Mouse (Mus musculus): Measurements from ENCODE around the gene Zfp784.

The Zfp784 gene

DNA sequence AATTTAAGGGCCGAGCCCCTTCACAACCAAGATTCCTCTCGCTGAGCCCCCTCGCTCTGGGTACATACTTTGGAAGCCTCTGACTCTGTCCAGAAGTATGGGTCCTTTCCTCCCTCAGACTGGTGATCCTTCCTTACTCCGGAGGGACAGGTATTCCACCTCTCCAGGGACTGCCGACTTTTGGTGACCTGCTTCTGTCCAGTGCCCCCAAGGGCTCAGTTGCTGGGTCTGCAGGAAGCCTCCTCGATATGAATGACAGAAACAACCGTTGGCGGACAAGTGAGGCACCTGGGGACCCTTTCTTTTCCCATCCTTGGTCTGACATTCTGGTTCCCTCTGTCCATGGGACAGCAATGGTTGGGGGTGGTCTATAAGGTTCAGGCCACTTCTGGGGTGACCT is 19.1 kb upstream of the Zfp784 start:
- DNase-seq, result peak in 1 of 2 experiments; percentile 30

DNA sequence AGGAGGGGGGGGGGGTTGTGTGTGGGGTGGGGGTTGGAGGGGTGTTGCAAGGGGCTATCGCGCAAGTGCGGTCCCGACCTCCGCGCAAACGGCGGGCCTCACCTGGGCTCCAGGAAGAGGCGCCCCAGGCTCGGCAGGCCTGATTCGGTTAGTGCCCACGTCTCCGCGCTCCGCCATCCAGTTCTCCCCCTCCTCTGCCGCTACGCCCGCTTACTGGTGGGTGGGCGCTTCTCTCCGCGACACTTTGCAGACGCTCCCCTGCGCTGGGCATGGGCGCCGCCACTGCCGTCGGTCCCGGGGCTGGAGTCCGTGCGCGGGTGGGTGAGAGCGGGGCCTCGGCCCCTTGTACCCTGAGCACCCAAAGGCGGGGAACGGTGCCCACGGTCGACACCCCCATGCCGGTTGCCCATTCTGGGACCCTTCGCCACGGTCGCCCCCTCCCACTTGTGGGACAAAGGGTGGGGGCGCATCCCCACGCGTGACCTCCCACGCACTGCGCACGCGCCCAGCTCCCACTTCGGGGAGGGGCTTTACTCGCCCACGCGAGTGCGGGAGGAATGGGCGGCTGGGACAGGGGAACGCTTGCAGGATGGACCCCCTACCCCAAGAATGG is 18.5 kb upstream of the Zfp784 start:
- DNase-seq, result peak; percentile 59 to 73

DNA sequence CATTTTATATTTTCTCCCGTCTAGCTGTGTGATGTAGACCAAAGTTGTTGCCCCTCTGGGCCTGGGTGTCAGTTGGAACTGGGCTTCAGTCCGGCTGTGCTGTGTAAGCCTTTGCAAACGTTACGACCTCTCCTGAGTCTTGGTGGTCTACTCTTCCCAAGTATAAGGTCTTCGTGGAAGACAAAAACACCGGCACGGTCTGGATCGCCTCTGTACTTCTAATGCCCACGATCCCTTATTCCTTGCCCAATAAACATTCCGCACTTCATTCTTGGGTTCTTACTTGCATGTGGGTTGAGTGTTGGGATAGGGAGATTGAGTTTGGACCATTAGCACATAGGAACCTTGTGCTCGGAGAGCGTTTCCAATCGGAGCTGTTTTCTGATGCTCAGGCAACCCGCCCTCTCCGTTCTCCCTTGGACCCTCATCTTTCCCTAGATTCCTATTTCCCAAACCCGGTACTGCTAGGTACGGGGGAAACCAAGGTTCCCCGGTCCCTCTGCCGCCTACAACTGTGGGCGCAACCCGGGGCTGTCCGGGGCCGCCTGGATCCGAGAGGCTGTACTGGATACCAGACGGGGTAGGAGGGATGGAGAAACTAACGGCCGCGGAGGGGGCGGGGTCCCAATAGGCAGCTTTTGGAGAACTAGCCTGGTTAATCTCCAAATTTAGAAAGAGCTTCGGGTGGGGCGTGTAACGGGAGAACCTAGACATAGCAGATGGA is 15.4 kb upstream of the Zfp784 start:
- DNase-seq, result peak in 1 of 2 experiments; percentile 57

- peak in 1 of 2 experiments; percentile 56 for DNase-seq
Measured at GRCm38 (mm10) chr7:5052931-5053343, 14.7 kb upstream of the Zfp784 start.

GRCm38 (mm10) chr7:5052438-5052837 is 14.2 kb upstream of the Zfp784 start:
- DNase-seq, result peak in 1 of 2 experiments; percentile 35

- peak; percentile 77 to 90 for DNase-seq
Measured at GRCm38 (mm10) chr7:5051193-5052192, 13.2 kb upstream of the Zfp784 start, which contains the start of gene Zfp580. Gene Zfp580, plus strand, starts transcription at chr7:5051538.

- peak in 1 of 2 experiments; percentile 50 for DNase-seq
Measured at GRCm38 (mm10) chr7:5047313-5047712, 9.1 kb upstream of the Zfp784 start.

GRCm38 (mm10) chr7:5046112-5046511 is 7.9 kb upstream of the Zfp784 start:
- DNase-seq, result no peak

DNA sequence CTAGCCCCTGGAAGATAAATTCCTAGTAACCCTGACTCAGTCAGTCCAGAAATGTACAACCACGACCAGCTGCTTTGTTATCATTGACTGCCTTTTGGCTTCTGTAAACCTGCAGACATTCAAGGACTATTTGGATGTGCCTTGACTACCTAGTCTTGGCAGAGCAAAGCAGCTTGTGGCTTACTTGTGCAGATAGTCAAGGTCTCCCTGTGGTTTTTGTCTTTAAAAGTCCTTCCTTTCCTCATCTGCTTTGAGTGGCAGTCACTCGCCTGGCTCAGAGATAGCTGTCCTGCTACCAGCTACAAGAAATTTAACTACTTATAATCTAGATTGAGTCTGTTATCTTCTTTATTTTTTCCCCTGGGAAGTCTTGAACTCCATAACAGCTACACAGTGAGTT is 6.7 kb upstream of the Zfp784 start:
- no peak for DNase-seq

GRCm38 (mm10) chr7:5038940-5039339 is 694 bp upstream of the Zfp784 start:
- no peak for DNase-seq

DNA sequence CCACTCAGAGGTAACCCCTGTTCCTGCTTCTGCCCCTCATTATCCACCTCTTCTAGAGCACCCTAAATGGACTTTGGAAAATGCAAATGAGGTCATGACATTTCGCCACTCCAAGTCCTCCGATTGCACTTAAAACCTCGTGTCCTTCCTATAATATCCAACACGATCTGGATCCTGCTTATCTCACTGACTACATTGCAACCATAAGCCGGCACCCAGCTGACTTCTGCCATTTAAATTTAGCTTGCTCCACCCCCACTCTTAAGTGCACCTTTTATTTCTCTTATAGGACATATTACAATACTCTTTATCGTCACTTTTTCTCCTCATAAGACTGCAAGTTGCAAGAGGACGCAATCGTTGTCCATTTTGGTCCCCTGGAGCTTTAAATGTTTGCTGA is 779 bp downstream of the Zfp784 start:
- no peak for DNase-seq

- DNase-seq, result no peak
Measured at GRCm38 (mm10) chr7:5037026-5037425, 1.2 kb downstream of the Zfp784 start.

- DNase-seq, result no peak
Measured at GRCm38 (mm10) chr7:5036136-5036535, 2.1 kb downstream of the Zfp784 start.

- DNase-seq, result no peak
Measured at GRCm38 (mm10) chr7:5035628-5036027, 2.6 kb downstream of the Zfp784 start.

DNA sequence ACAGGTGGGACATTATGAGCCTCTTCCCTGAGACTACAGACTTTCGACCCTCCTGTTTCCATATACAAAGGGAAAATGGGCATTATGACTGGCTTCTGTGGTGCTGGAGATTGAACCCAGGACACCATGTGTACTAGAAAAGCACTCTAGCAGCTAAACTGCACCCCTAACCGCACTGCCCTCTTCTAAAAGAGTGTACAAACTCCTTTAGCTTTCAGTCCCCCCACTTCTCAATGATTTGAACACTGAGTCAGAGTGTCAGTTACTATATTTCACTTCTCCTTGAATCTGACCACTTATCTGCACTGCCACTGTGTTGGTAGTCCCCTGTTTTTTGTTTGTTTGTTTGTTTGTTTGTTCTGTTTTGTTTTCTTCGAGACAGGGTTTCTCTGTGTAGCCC is 4.4 kb downstream of the Zfp784 start, which contains the start of gene 4632433K11Rik:
Gene 4632433K11Rik (plus strand): TSS at position 301 of the 400 bp plus-strand sequence.
- DNase-seq, result no peak

DNA sequence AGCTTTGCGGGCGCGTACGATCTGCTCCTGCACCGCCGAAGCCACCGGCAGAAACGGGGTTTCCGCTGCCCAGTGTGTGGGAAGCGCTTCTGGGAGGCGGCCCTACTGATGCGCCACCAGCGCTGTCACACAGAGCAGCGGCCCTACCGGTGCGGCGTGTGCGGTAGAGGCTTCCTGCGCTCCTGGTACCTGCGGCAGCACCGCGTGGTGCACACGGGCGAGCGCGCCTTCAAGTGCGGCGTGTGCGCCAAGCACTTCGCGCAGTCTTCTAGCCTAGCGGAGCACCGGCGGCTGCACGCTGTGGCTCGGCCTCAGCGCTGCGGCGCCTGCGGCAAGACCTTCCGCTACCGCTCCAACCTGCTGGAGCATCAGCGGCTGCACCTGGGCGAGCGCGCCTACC is 6.8 kb downstream of the Zfp784 start:
- DNase-seq, result no peak

DNA sequence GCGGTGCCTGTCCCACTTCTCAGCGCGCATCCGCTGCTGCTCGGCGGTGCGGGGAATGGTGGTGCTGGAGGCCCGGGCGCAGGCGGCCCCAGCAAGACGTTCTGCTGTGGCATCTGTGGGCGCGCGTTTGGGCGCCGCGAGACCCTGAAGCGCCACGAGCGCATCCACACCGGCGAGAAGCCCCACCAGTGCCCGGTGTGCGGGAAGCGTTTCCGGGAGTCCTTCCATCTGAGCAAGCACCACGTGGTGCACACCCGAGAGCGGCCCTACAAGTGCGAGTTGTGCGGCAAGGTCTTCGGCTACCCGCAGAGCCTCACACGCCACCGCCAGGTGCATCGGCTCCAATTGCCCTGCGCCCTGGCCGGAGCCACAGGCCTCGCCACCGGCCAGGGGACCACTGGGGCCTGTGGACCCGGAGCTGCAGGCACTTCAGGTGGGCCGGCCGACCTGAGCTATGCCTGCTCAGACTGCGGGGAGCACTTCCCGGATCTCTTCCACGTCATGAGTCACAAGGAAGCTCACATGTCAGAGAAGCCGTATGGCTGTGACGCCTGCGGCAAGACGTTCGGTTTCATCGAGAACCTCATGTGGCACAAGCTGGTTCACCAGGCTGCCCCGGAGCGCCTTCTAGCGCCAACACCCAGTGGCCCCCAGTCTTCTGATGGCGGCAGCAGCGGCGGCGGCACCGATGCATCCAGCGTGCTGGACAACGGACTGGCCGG is 7.5 kb downstream of the Zfp784 start:
- no peak for DNase-seq

DNA sequence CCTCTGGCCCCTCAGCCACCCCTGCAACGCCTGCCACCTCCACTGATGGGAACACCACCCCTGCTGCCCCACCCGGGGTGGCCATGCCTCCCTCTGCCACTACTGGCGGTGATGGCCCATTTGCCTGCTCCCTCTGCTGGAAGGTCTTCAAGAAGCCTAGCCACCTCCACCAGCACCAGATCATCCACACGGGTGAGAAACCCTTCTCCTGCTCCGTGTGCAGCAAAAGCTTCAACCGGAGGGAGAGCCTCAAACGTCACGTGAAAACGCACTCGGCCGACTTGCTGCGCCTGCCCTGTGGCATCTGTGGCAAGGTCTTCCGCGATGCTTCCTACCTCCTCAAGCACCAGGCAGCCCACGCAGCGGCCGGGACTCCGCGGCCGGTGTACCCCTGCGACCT is 8.3 kb downstream of the Zfp784 start:
- DNase-seq, result no peak

DNA sequence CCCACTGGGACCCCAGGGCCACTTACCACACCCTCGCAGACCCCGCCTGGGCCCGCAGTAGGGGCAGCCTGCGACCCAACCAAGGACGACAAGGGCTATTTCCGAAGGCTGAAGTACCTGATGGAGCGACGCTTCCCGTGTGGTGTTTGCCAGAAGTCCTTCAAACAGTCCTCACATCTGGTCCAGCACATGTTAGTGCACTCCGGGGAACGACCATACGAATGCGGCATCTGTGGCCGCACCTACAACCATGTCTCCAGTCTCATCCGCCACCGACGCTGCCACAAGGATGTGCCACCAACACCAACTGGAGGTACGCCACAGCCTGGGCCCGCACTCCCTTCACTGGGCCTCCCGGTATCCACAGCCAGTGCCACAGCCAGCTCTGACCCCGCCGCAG is 8.7 kb downstream of the Zfp784 start:
- DNase-seq, result no peak

GRCm38 (mm10) chr7:5021197-5021596 is 17.0 kb downstream of the Zfp784 start:
- no peak for DNase-seq

GRCm38 (mm10) chr7:5020685-5021084 is 17.6 kb downstream of the Zfp784 start:
- DNase-seq, result peak in 1 of 2 experiments; percentile 47

DNA sequence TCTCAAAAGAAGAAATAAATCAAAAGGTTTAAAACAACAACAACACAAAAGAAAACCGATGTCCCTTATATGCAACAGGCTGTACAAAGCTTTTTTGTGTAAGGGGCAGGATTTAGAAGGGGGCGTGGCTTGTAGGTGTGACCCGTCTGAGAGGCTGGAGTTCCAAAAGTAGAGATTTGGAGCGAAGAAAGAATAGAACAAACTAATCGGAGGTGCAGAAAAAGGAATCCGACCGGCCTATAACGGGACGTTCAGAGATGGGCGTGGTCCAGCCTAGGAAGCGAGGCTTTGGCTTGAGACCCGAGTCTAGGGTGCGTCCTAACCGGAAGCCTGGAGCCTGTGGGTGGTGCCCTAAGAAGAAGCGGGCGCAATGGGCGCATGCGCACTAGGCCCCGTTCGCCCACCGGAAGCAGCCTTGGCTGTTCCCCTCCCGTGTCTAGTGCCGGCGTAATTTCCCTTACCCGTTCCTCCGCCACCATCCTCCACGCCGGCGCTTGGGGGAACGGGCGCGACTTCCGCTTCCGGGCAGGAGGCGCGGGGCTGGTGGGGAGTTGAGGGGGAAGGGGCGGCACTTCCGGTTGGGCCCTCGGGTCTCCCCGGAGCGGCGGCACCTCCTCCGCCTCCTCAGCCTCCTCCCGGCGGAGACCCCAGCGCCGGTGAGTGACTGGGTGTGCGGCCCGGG is 18.1 kb downstream of the Zfp784 start, which contains the start of the genes Zfp865 and Ccdc106:
Gene Zfp865 (plus strand): TSS at position 377 of the 682 bp plus-strand sequence.
Gene Ccdc106 (plus strand): TSS at position 554 of the 682 bp plus-strand sequence.
- DNase-seq, result peak; percentile 97 to 98

All from cerebellum, adult 18-20 months (tissue).